Comparison of ENCODE assay signal across 9 mouse cellular contexts in the genomic region with DNA sequence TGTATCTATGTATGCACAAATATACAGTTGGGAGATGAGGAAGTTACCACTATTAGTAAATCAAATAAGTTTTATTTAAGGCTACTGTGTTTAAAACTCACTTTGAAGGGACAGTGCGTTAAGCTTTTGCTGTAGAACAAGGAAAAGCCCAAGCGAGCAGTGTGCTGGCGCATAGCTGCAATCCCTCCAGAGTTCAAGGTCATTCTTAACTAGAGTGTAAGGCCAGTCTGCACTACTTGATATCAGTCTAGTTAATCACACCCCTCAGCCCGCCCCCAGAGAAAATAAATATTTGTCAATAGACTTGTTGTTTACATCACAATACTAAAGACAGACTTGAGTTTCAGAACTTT. TPM values are rescaled to one million over a fixed set of nuclear protein-coding genes. Genes with fewer than 3 reads are reported as not detected.
DNase-seq lines count a peak whose midpoint lies in the region; ATAC-seq and TF ChIP-seq lines count a peak whose summit lies in the region.
"Had no signal": no experiment of that assay in that cellular context is flagged by ENCODE, and none has a peak within 500 bp of the region (broad histone marks: within the 10 kb centered on the region; RNA-seq: fewer than 3 reads in every experiment).

No protein-coding gene starts in this region.

- DNase-seq in heart, adult 8-10 months (ENCODE audit: low spot score): no peak
- DNase-seq in ES-E14 (ENCODE audit: low read depth, low spot score): no peak
- no peak for DNase-seq in liver, embryonic 14.5 days (ENCODE audit: low read depth in 3 of 3, low spot score in 3 of 3)
- peak; percentile 4 for DNase-seq in testis, postnatal 14 days (ENCODE audit: low spot score)
- DNase-seq in ovary, postnatal 10 days (ENCODE audit: low spot score): no peak
- DNase-seq in yolk sac, embryonic 10.5 days (ENCODE audit: low spot score): no peak

- no peak for TF ChIP-seq EP300 in liver, embryonic 14.5 days (IDR thresholded peaks at IDR 0.05; ENCODE audit: low read depth)

- no peaks in the 10 kb centered on the region for H3K9me3 ChIP-seq in heart, embryonic 12.5 days (replicated peaks)
- H3K9me3 ChIP-seq in ES-E14 (ENCODE audit: control insufficient read depth, insufficient read depth, low read depth, low read length): no peaks in the 10 kb centered on the region
- no peaks in the 10 kb centered on the region for H3K9me3 ChIP-seq in forebrain, embryonic 15.5 days
- H3K9me3 ChIP-seq in liver, embryonic 14.5 days (ENCODE audit: control insufficient read depth, low read length): no peaks in the 10 kb centered on the region

- in situ Hi-C loops in ES-E14 (cut with MboI; ENCODE audit: low sequenced_read_pairs in 2 of 2, unreplicated experiment in 2 of 2): no loop called here

- no peak for TF ChIP-seq CTCF in liver, embryonic 14.5 days (IDR thresholded peaks at IDR 0.05; ENCODE audit: low read depth)

- 48% methylated on average over 4 of the region's 4 CpGs for WGBS in heart, embryonic 12.5 days
- 47% methylated on average over 4 of the region's 4 CpGs for WGBS in forebrain, embryonic 15.5 days
- 31% methylated on average over 4 of the region's 4 CpGs for WGBS in liver, embryonic 14.5 days (ENCODE audit: insufficient replicate concordance)

- peak overlapping the region; percentile 65 for H3K27ac ChIP-seq in heart, embryonic 12.5 days (ENCODE audit: poor library complexity, severe bottlenecking)
- no peak overlapping the region for H3K27ac ChIP-seq in ES-E14 (ENCODE audit: insufficient read depth, low read depth, low read length, poor library complexity, severe bottlenecking)
- H3K27ac ChIP-seq in forebrain, embryonic 15.5 days (replicated peaks): peak overlapping the region; percentile 71
- H3K27ac ChIP-seq in liver, embryonic 14.5 days: no peak overlapping the region; the same call in 1 of the 2 replicates

- H3K4me1 ChIP-seq in heart, embryonic 12.5 days (replicated peaks): peaks cover 18% of the 10 kb centered on the region
- H3K4me1 ChIP-seq in ES-E14 (ENCODE audit: control insufficient read depth in 2 of 2, insufficient read depth in 2 of 2, low read length in 2 of 2, poor library complexity in 1 of 2): no peaks in the 10 kb centered on the region; a peak in 1 of 4 replicates
- peaks cover 20% of the 10 kb centered on the region for H3K4me1 ChIP-seq in forebrain, embryonic 15.5 days
- peaks cover 6 to 16% of the 10 kb centered on the region in 2 experiments for H3K4me1 ChIP-seq in liver, embryonic 14.5 days (replicated peaks; ENCODE audit: control insufficient read depth in 2 of 2, insufficient read depth in 2 of 2, low read length in 1 of 2)

- no peaks in the 10 kb centered on the region for H3K27me3 ChIP-seq in heart, embryonic 12.5 days (replicated peaks)
- H3K27me3 ChIP-seq in forebrain, embryonic 15.5 days: no peaks in the 10 kb centered on the region
- H3K27me3 ChIP-seq in liver, embryonic 14.5 days (ENCODE audit: control insufficient read depth, insufficient read depth, low read length): no peaks in the 10 kb centered on the region
- H3K27me3 ChIP-seq: Patski had no signal

- no peak for ATAC-seq in heart, embryonic 12.5 days (ENCODE audit: insufficient number of reproducible peaks, low FRiP score)
- peak; percentile 44 for ATAC-seq in forebrain, embryonic 15.5 days (replicated peaks)
- no peak for ATAC-seq in liver, embryonic 14.5 days (ENCODE audit: insufficient read depth)

- peak overlapping the region; percentile 77 for H3K4me3 ChIP-seq in heart, embryonic 12.5 days
- H3K4me3 ChIP-seq in ES-E14 (ENCODE audit: insufficient read depth in 1 of 2, low read depth in 1 of 2, low read length in 2 of 2, poor library complexity in 1 of 2, severe bottlenecking in 1 of 2): peak overlapping the region; percentile 71 to 86; a peak in 3 of 4 replicates
- peak overlapping the region; percentile 78 for H3K4me3 ChIP-seq in forebrain, embryonic 15.5 days
- peak overlapping the region; percentile 64 to 78 for H3K4me3 ChIP-seq in liver, embryonic 14.5 days (ENCODE audit: insufficient read depth in 1 of 2, low read depth in 2 of 2, low read length in 2 of 2)

- peak overlapping the region; percentile 75 for H3K4me2 ChIP-seq in heart, embryonic 12.5 days
- peak overlapping the region; percentile 65 for H3K4me2 ChIP-seq in forebrain, embryonic 15.5 days (replicated peaks)
- H3K4me2 ChIP-seq in liver, embryonic 14.5 days (ENCODE audit: low read depth): peak overlapping the region; percentile 89

- H3K9ac ChIP-seq in heart, embryonic 12.5 days: peak overlapping the region; percentile 90
- H3K9ac ChIP-seq in ES-E14 (ENCODE audit: insufficient read depth, low read depth, low read length, poor library complexity, severe bottlenecking): no peak overlapping the region
- peak overlapping the region; percentile 78 for H3K9ac ChIP-seq in forebrain, embryonic 15.5 days (replicated peaks)
- H3K9ac ChIP-seq in liver, embryonic 14.5 days (replicated peaks): peak overlapping the region; percentile 93

- peaks cover 11% of the 10 kb centered on the region; the same call in 1 of the 2 replicates for H3K36me3 ChIP-seq in heart, embryonic 12.5 days
- H3K36me3 ChIP-seq in ES-E14 (ENCODE audit: control insufficient read depth, insufficient read depth, low read length, poor library complexity, severe bottlenecking): peaks cover 2% of the 10 kb centered on the region; the same call in 1 of the 2 replicates
- no peaks in the 10 kb centered on the region for H3K36me3 ChIP-seq in forebrain, embryonic 15.5 days
- no peaks in the 10 kb centered on the region; the same call in 1 of the 2 replicates for H3K36me3 ChIP-seq in liver, embryonic 14.5 days (replicated peaks; ENCODE audit: control insufficient read depth, insufficient read depth, low read depth)

TF ChIP-seq in ES-E14, 5 proteins besides CTCF, POLR2A, EP300 and RAD21:
- TF ChIP-seq MAFK (IDR thresholded peaks at IDR 0.05; ENCODE audit: insufficient read depth, low read depth, low read length) (no peak), ZC3H11A (IDR thresholded peaks at IDR 0.05; ENCODE audit: borderline replicate concordance, low read depth, low read length) (no peak), HCFC1 (IDR thresholded peaks at IDR 0.05; ENCODE audit: borderline replicate concordance, insufficient read depth, low read length) (no peak), ZNF384 (IDR thresholded peaks at IDR 0.05; ENCODE audit: low read depth, low read length) (no peak), CHD2 (IDR thresholded peaks at IDR 0.05; ENCODE audit: low read depth, low read length) (no peak)

RNA-seq across cellular contexts. Expression of a gene that starts 0.3 kb away (rescaled TPM):
- polyA plus RNA-seq in heart, embryonic 12.5 days (2016; fragmentation: Nextera tagmentation; extraction: Ambion mirVana): 27.6 and 28.7 TPM in 2 replicates
- total RNA-seq in heart, adult 8-10 months (2022): 10 to 100 TPM; 41.8 to 54.6 (median 43.7) TPM
- total RNA-seq in ES-E14 (2012; rRNA removed): 18.3 TPM in 2 replicates
- polyA plus RNA-seq in forebrain, embryonic 15.5 days (2015; fragmentation: Nextera tagmentation; extraction: Ambion mirVana): 15.8 and 17.6 TPM in 2 replicates
- polyA plus RNA-seq in liver, embryonic 14.5 days (2012; rRNA removed): 4.9 and 8.4 TPM in 2 replicates
- polyA plus RNA-seq in liver, embryonic 14.5 days (2014; fragmentation: Nextera tagmentation; extraction: Ambion mirVana): 16.6 and 17.7 TPM in 2 replicates

RNA-seq across cellular contexts. Expression of a gene that starts 35.3 kb away (rescaled TPM):
- 1.0 and 1.4 TPM in 2 replicates for polyA plus RNA-seq in heart, embryonic 12.5 days (2016; fragmentation: Nextera tagmentation; extraction: Ambion mirVana)
- not detected for total RNA-seq in heart, adult 8-10 months (2022)
- 0.16 and 0.67 TPM in 2 replicates for total RNA-seq in ES-E14 (2012; rRNA removed)
- 1.4 and 1.8 TPM in 2 replicates for polyA plus RNA-seq in forebrain, embryonic 15.5 days (2015; fragmentation: Nextera tagmentation; extraction: Ambion mirVana)
- 0.03 and 0.08 TPM in 2 replicates for polyA plus RNA-seq in liver, embryonic 14.5 days (2012; rRNA removed)
- polyA plus RNA-seq in liver, embryonic 14.5 days (2014; fragmentation: Nextera tagmentation; extraction: Ambion mirVana): 0.27 TPM in 1 of 2 replicates, not detected in the other

Comparison
In these comparisons a context has a peak if more than half of its experiments do, and no peak if none do; other contexts are left out.
1. H3K27ac ChIP-seq: peak in heart, embryonic 12.5 days (single experiment) and forebrain, embryonic 15.5 days (single experiment); none in ES-E14 (single experiment) and liver, embryonic 14.5 days (single experiment).
2. Peak in every context shown above with its lines, with median percentiles within 50 percentile points of each other: H3K4me2 ChIP-seq and H3K4me3 ChIP-seq.